Mouse (Mus musculus) heart, embryonic 12.5 days (tissue): ENCODE results near the gene Gm13306. TPM values are rescaled to one million over a fixed set of nuclear protein-coding genes. Genes with fewer than 3 reads are reported as not detected.
A peak's percentile ranks its signal among the peaks of the same experiment; 100 is the strongest.
"Not testable (repeated sequence)": the region's sequence is repeated elsewhere in the genome, so short reads cannot be mapped to it uniquely, and the experiment has no call there.

ENCODE experiments used
- ATAC-seq: fragments of 200-750 bp; cut with Nextera tagmentation; 2 replicates; pipeline ENCODE4 v1.8.0; 2017; ENCODE audit warnings: moderate TSS enrichment, moderate library complexity; ENCODE audit not compliant: insufficient number of reproducible peaks, low FRiP score
- H3K27ac ChIP-seq: fragments of 300-500 bp; sonication (generic); 2 replicates; pipeline ENCODE4 v1.5.1; 2016; ENCODE audit warnings: mild to moderate bottlenecking, moderate library complexity; ENCODE audit not compliant: poor library complexity, severe bottlenecking
- H3K27me3 ChIP-seq: fragments of 300-500 bp; sonication (generic); replicated peaks from 2 replicates; pipeline ENCODE4 v1.6.1; 2016; ENCODE audit warnings: mild to moderate bottlenecking, moderate library complexity
- H3K36me3 ChIP-seq: fragments of 300-500 bp; sonication (generic); 2 replicates; pipeline ENCODE4 v1.6.1; 2016; ENCODE audit warnings: mild to moderate bottlenecking, moderate library complexity
- H3K4me1 ChIP-seq: fragments of 300-500 bp; sonication (generic); replicated peaks from 2 replicates; pipeline ENCODE4 v1.6.1; 2016; ENCODE audit warnings: mild to moderate bottlenecking
- H3K4me2 ChIP-seq: fragments of 300-500 bp; sonication (generic); 2 replicates; pipeline ENCODE4 v1.6.1; 2016; ENCODE audit warnings: mild to moderate bottlenecking, moderate library complexity
- H3K4me3 ChIP-seq: fragments of 300-500 bp; sonication (generic); 2 replicates; pipeline ENCODE4 v1.5.1; 2016; ENCODE audit warnings: mild to moderate bottlenecking
- H3K9ac ChIP-seq: fragments of 300-500 bp; sonication (generic); 2 replicates; pipeline ENCODE4 v1.6.1; 2016; ENCODE audit warnings: mild to moderate bottlenecking, moderate library complexity
- H3K9me3 ChIP-seq: fragments of 300-500 bp; sonication (generic); replicated peaks from 2 replicates; pipeline ENCODE4 v1.6.1; 2016; ENCODE audit warnings: mild to moderate bottlenecking, moderate library complexity
- WGBS: fragments of 180-500 bp; shearing (Covaris S2); methylation state at CpG from one replicate; pipeline ENCODE4 v1.1.7; 2016; 5-methylcytosine and 5-hydroxymethylcytosine counted together
- polyA plus RNA-seq: library from polyadenylated mRNA; unstranded; fragments of >200 nt; fragmentation: Nextera tagmentation; extraction: Ambion mirVana; gene quantifications from 2 replicates; pipeline ENCODE4 v1.2.1, GENCODE M21; 2016

The Gm13306 gene
- not detected in 2 replicates for polyA plus RNA-seq

GRCm38 (mm10) chr4:42153136-42153535, at the start of gene Gm13306:
Gene Gm13306, plus strand, starts transcription at chr4:42153436.
- H3K27ac ChIP-seq, H3K4me3 ChIP-seq, H3K36me3 ChIP-seq, H3K9ac ChIP-seq, H3K4me1 ChIP-seq, H3K27me3 ChIP-seq, ATAC-seq, H3K4me2 ChIP-seq, H3K9me3 ChIP-seq: not testable (repeated sequence)
- WGBS, result no CpG with 5 or more reads among the region's 9 CpGs

GRCm38 (mm10) chr4:42114517-42114916, 38.7 kb upstream of the Gm13306 start, which contains the start of gene Gm13304:
Gene Gm13304, plus strand, starts transcription at chr4:42114817.
- H3K4me2 ChIP-seq, H3K27ac ChIP-seq: not testable (repeated sequence)

DNA sequence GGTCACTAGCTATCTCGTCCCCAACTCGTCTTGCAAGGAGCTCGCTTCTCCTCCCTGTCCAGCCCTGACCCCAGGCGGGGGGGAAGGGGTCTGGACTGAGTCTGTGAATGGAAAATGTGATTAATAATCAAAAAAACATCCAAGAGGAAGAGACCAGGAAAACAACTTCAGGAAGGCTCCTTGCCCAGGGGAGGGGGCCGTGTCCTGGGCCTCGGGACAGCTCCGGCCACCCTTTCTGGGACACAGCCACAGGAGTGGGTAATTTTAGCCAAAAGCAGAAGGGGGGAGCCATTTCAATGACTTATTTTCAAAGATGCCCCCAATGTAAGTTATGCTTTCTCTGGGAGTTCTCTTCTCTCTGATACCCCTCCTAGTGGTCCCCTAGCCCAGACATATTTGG, 15.3 kb downstream of the Gm13306 start, which contains the start of gene Gm13305:
Gm13305 (minus strand) TSS at position 101 of the 400 bp plus-strand sequence.
- not testable (repeated sequence) for H3K9ac ChIP-seq, H3K9me3 ChIP-seq, H3K27ac ChIP-seq, ATAC-seq, H3K4me2 ChIP-seq, H3K4me1 ChIP-seq, H3K36me3 ChIP-seq, H3K27me3 ChIP-seq, H3K4me3 ChIP-seq
- no CpG with 5 or more reads among the region's 7 CpGs for WGBS

More at GRCm38 (mm10) chr4:42114517-42114916, 38.7 kb upstream of the Gm13306 start, which contains the start of gene Gm13304:
- not testable (repeated sequence) for H3K27me3 ChIP-seq, H3K4me1 ChIP-seq, H3K9me3 ChIP-seq, H3K4me3 ChIP-seq, H3K36me3 ChIP-seq, ATAC-seq, H3K9ac ChIP-seq
- no CpG with 5 or more reads among the region's 5 CpGs for WGBS

DNA sequence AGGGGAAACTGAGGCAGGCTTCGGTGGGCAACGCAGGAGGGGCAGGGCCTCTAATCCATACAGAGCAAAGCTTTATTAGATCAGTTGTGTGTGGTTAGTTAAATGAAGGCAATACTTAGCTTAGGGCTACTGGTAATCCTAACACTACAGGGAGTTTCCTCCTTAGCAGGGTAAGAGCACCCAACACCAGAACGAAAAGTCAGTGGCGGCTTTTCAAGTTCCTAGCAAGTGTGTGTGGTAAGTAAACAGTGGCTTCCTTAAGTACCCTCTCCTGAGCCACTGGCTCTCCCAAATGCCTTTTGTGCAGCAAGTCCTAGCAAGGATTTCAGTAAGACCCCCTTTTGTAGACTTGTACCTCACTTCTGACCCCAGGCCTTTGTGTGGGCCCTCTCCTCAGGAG, 25.0 kb downstream of the Gm13306 start:
- not testable (repeated sequence) for H3K4me1 ChIP-seq, H3K9me3 ChIP-seq, ATAC-seq, H3K9ac ChIP-seq, H3K27ac ChIP-seq, H3K27me3 ChIP-seq, H3K4me2 ChIP-seq, H3K4me3 ChIP-seq, H3K36me3 ChIP-seq
- WGBS, result no CpG with 5 or more reads among the region's 4 CpGs

DNA sequence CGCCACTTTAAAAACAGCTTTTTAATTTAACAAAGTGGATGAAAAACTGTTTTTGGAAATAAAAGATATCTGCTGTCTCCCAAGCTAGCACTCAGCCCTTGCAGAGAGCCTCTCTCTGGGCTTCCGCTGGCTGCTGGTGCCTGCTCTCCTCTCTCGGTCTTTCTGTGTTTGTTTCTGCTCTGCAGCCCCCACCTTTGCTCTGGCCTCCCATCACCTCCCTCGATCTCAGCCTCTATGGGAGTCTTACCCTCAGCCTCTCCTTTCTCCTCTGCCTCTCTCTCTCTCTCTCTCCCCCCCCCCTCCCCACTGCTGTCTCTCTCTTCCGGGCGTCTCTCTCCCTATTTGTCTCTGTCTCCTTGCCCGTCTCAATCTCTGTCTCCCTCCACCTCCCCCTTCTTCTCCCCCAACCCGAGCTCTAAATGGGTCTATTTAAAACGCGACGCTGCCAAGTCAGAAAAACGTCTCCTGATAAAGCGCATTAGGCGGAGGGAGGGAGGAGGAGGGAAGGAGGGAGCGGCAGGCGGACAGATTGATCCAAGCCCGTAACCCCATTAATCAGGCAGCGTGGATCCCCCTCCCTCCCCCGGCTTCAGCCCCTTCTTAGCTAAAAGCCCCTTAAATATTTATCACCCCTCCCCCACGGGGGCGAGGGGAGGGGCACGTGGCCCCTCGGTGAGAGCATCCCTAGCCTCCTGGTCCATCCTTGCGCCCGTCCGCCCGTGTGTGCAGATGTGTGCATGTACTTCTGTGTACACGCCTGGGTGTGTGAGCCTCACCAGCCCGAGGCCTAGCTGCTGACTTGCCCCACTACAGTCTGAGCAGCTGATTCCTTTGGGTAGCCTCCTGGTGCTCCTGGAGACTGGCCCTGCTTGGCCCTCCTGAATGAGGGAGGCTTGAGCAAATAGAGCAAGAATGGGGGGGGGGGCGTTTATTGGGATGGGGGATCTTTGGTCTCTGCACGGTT, 30.3 kb downstream of the Gm13306 start:
- H3K27me3 ChIP-seq, H3K4me1 ChIP-seq, H3K9me3 ChIP-seq, ATAC-seq, H3K36me3 ChIP-seq, H3K4me3 ChIP-seq, H3K27ac ChIP-seq, H3K9ac ChIP-seq, H3K4me2 ChIP-seq: not testable (repeated sequence)
- no CpG with 5 or more reads among the region's 31 CpGs for WGBS

- not testable (repeated sequence) for H3K9me3 ChIP-seq, H3K27ac ChIP-seq, ATAC-seq, H3K4me2 ChIP-seq, H3K36me3 ChIP-seq, H3K4me3 ChIP-seq, H3K27me3 ChIP-seq, H3K4me1 ChIP-seq, H3K9ac ChIP-seq
- whole genome bisulfite sequencing, result no CpG with 5 or more reads among the region's 58 CpGs
Measured at GRCm38 (mm10) chr4:42184324-42184979, 31.2 kb downstream of the Gm13306 start.

DNA sequence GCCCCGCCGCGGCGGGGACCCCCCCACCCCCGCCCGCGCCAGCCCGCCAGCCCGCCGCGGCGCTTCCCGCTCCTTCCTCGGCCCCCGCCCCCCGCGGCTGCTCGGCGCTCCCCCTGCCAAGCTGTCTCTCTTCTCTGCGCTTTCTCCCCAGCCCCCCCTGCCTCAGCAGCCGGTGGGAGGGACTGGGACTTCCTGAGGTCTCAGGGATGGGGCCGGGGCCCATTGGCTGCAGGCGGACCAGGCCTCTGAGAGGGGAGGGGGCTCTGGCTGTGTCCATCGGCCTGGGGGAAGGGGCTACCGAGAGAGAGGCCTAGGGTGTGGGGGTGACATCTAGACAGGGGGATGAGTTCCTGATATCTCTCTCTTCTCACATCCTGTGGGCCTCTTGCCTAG, 31.7 kb downstream of the Gm13306 start:
- H3K4me2 ChIP-seq, H3K9me3 ChIP-seq, H3K4me3 ChIP-seq, H3K27ac ChIP-seq, H3K36me3 ChIP-seq, H3K27me3 ChIP-seq, H3K9ac ChIP-seq, H3K4me1 ChIP-seq: not testable (repeated sequence)
- WGBS, result no CpG with 5 or more reads among the region's 25 CpGs
- ATAC-seq, result peak; percentile 42; the same call in 1 of the 2 replicates

Other genes starting within 250 kb of the Gm13306 start
- not detected in 2 replicates for gene Gm21541, start 249.8 kb upstream of the Gm13306 start, polyA plus RNA-seq
- 1.8 and 2.2 TPM in 2 replicates for gene Gm20878, start 211.9 kb upstream of the Gm13306 start, polyA plus RNA-seq
- gene Fam205a4, start 187.4 kb upstream of the Gm13306 start, polyA plus RNA-seq, result 0.15 and 0.18 TPM in 2 replicates
- not detected in 2 replicates for gene Gm21093, start 118.7 kb upstream of the Gm13306 start, polyA plus RNA-seq
- not detected in 2 replicates for gene Gm3893, start 62.2 kb upstream of the Gm13306 start, polyA plus RNA-seq
- not detected in 2 replicates for gene Gm13304, start 38.6 kb upstream of the Gm13306 start, polyA plus RNA-seq
- not detected in 2 replicates for gene Gm13305, start 15.2 kb downstream of the Gm13306 start, polyA plus RNA-seq
- not detected in 2 replicates for gene Gm10600, start 87.2 kb downstream of the Gm13306 start, polyA plus RNA-seq
- not detected in 2 replicates for gene Ccl21b, start 102.3 kb downstream of the Gm13306 start, polyA plus RNA-seq
- not detected in 2 replicates for gene Gm21953, start 140.8 kb downstream of the Gm13306 start, polyA plus RNA-seq
- not detected in 2 replicates for gene Fam205a3, start 164.9 kb downstream of the Gm13306 start, polyA plus RNA-seq